Mouse (Mus musculus) lung, postnatal 0 days (tissue): Measurements from ENCODE around the gene Frs2.

Source experiments
- CTCF ChIP-seq: IDR thresholded peaks from 2 replicates; pipeline ENCODE4 v1.5.1; 2016; ENCODE audit warnings: antibody characterized with exemption, mild to moderate bottlenecking
- EP300 ChIP-seq: IDR thresholded peaks from 2 replicates; pipeline ENCODE4 v1.6.1; 2016; ENCODE audit warnings: antibody characterized with exemption, mild to moderate bottlenecking, control low read depth

GRCm38 (mm10) chr10:117106244-117106643 is 42.1 kb downstream of the Frs2 start:
- no peak for TF ChIP-seq CTCF
- TF ChIP-seq EP300: no peak
